Mouse (Mus musculus) midbrain, embryonic 15.5 days (tissue): ENCODE results near the gene Adcy2. TPM values are rescaled to one million over a fixed set of nuclear protein-coding genes. Genes with fewer than 3 reads are reported as not detected.

Experiments used
- ATAC-seq: fragments of 200-750 bp; cut with Nextera tagmentation; replicated peaks from 2 replicates; pipeline ENCODE4 v1.8.0; 2017; ENCODE audit warnings: moderate TSS enrichment
- H3K27ac ChIP-seq: fragments of 300-500 bp; sonication (generic); 2 replicates; pipeline ENCODE4 v1.5.1; 2015; ENCODE audit warnings: mild to moderate bottlenecking, inconsistent platforms
- H3K27me3 ChIP-seq: fragments of 300-500 bp; sonication (generic); replicated peaks from 2 replicates; pipeline ENCODE4 v1.6.1; 2015; ENCODE audit warnings: inconsistent platforms
- H3K36me3 ChIP-seq: fragments of 300-500 bp; sonication (generic); replicated peaks from 2 replicates; pipeline ENCODE4 v1.6.1; 2015; ENCODE audit warnings: inconsistent platforms
- H3K4me1 ChIP-seq: fragments of 300-500 bp; sonication (generic); 2 replicates; pipeline ENCODE4 v1.6.1; 2015; ENCODE audit warnings: inconsistent platforms
- H3K4me2 ChIP-seq: fragments of 300-500 bp; sonication (generic); 2 replicates; pipeline ENCODE4 v1.6.1; 2015; ENCODE audit warnings: inconsistent platforms, mild to moderate bottlenecking, moderate library complexity
- H3K4me3 ChIP-seq: fragments of 300-500 bp; sonication (generic); 2 replicates; pipeline ENCODE4 v1.5.1; 2015; ENCODE audit warnings: mild to moderate bottlenecking, inconsistent platforms
- H3K9ac ChIP-seq: fragments of 300-500 bp; sonication (generic); 2 replicates; pipeline ENCODE4 v1.6.1; 2015; ENCODE audit warnings: mild to moderate bottlenecking, inconsistent platforms
- H3K9me3 ChIP-seq: fragments of 300-500 bp; sonication (generic); 2 replicates; pipeline ENCODE4 v1.6.1; 2016; ENCODE audit warnings: inconsistent platforms
- WGBS: fragments of 180-500 bp; shearing (Covaris S2); methylation state at CpG from one replicate; pipeline ENCODE4 v1.1.7; 2015; ENCODE audit warnings: mixed read lengths; 5-methylcytosine and 5-hydroxymethylcytosine counted together
- polyA plus RNA-seq: library from polyadenylated mRNA; unstranded; fragments of >200 nt; fragmentation: Nextera tagmentation; extraction: Ambion mirVana; gene quantifications from 2 replicates; pipeline ENCODE4 v1.2.1, GENCODE M21; 2015

The Adcy2 gene
- polyA plus RNA-seq, 1 experiment from 2014 or later: 9.0 TPM

- H3K9ac ChIP-seq: no peak overlapping the region
- peak; percentile 98 for ATAC-seq
- H3K4me1 ChIP-seq: peaks cover 13% of the 10 kb centered on the region; the same call in 1 of the 2 replicates
- H3K4me3 ChIP-seq: no peak overlapping the region
- no peaks in the 10 kb centered on the region for H3K9me3 ChIP-seq
- H3K27me3 ChIP-seq: no peaks in the 10 kb centered on the region
- no peaks in the 10 kb centered on the region for H3K36me3 ChIP-seq
- H3K4me2 ChIP-seq: no peak overlapping the region
- H3K27ac ChIP-seq: peak overlapping the region; percentile 57; the same call in 1 of the 2 replicates
- WGBS: 66% methylated on average over 6 of the region's 6 CpGs
These were observed 292.0 kb downstream of the Adcy2 start for GRCm38 (mm10) chr13:68707296-68707747.

- no peaks in the 10 kb centered on the region for H3K36me3 ChIP-seq
- H3K27me3 ChIP-seq: no peaks in the 10 kb centered on the region
- H3K9me3 ChIP-seq: no peaks in the 10 kb centered on the region
- no peak overlapping the region for H3K4me3 ChIP-seq
- no peak overlapping the region for H3K9ac ChIP-seq
- H3K27ac ChIP-seq: no peak overlapping the region
- no peak overlapping the region for H3K4me2 ChIP-seq
- no peak for ATAC-seq
- no peaks in the 10 kb centered on the region for H3K4me1 ChIP-seq
- 91% methylated on average over 2 of the region's 2 CpGs for WGBS
These were observed 314.4 kb downstream of the Adcy2 start for GRCm38 (mm10) chr13:68684919-68685318.

- Histone ChIP-seq H3K27me3 (no peaks in the 10 kb centered on the region), H3K9ac (no peak overlapping the region), H3K36me3 (no peaks in the 10 kb centered on the region), H3K4me3 (no peak overlapping the region), H3K9me3 (no peaks in the 10 kb centered on the region), H3K27ac (no peak overlapping the region), H3K4me2 (no peak overlapping the region), H3K4me1 (no peaks in the 10 kb centered on the region)
- 74% methylated on average over 1 of the region's 1 CpGs for WGBS
- no peak for ATAC-seq
These were observed 318.9 kb downstream of the Adcy2 start for GRCm38 (mm10) chr13:68680429-68680828.

- H3K4me2 ChIP-seq: no peak overlapping the region
- H3K4me3 ChIP-seq: no peak overlapping the region
- 93% methylated on average over 1 of the region's 1 CpGs for WGBS
- H3K9me3 ChIP-seq: no peaks in the 10 kb centered on the region
- no peaks in the 10 kb centered on the region for H3K27me3 ChIP-seq
- no peak for ATAC-seq
- H3K36me3 ChIP-seq: no peaks in the 10 kb centered on the region
- H3K27ac ChIP-seq: no peak overlapping the region
- H3K4me1 ChIP-seq: no peaks in the 10 kb centered on the region
- no peak overlapping the region for H3K9ac ChIP-seq
These were observed 356.6 kb downstream of the Adcy2 start for GRCm38 (mm10) chr13:68642786-68643185.

GRCm38 (mm10) chr13:68627041-68627440, 372.3 kb downstream of the Adcy2 start:
- Histone ChIP-seq H3K4me2 (no peak overlapping the region), H3K9ac (no peak overlapping the region), H3K9me3 (no peaks in the 10 kb centered on the region), H3K4me3 (no peak overlapping the region), H3K27me3 (no peaks in the 10 kb centered on the region), H3K36me3 (no peaks in the 10 kb centered on the region), H3K4me1 (no peaks in the 10 kb centered on the region), H3K27ac (no peak overlapping the region)
- no peak for ATAC-seq
- 76% methylated on average over 3 of the region's 3 CpGs for WGBS

- H3K36me3 ChIP-seq: no peaks in the 10 kb centered on the region
- no peaks in the 10 kb centered on the region for H3K9me3 ChIP-seq
- H3K9ac ChIP-seq: no peak overlapping the region
- peak; percentile 94 for ATAC-seq
- no peak overlapping the region for H3K27ac ChIP-seq
- 63% methylated on average over 6 of the region's 6 CpGs for WGBS
- H3K27me3 ChIP-seq: no peaks in the 10 kb centered on the region
- no peak overlapping the region for H3K4me2 ChIP-seq
- H3K4me3 ChIP-seq: no peak overlapping the region
- no peaks in the 10 kb centered on the region for H3K4me1 ChIP-seq
These were observed 376.5 kb downstream of the Adcy2 start for GRCm38 (mm10) chr13:68622792-68623191.

GRCm38 (mm10) chr13:68607652-68608405, 391.5 kb downstream of the Adcy2 start:
- Histone ChIP-seq H3K4me1 (peaks cover 21% of the 10 kb centered on the region), H3K9me3 (no peaks in the 10 kb centered on the region), H3K4me3 (0 out of 2 replicates have a peak overlapping the region, but pooled peaks have one; percentile 2), H3K36me3 (no peaks in the 10 kb centered on the region), H3K9ac (no peak overlapping the region; the same call in 1 of the 2 replicates), H3K4me2 (peak overlapping the region; percentile 27), H3K27ac (peak overlapping the region; percentile 57; the same call in 1 of the 2 replicates), H3K27me3 (no peaks in the 10 kb centered on the region)
- WGBS: 50% methylated on average over 21 of the region's 21 CpGs
- peak; percentile 65 for ATAC-seq

GRCm38 (mm10) chr13:68605689-68606126, 393.6 kb downstream of the Adcy2 start:
- Histone ChIP-seq H3K9me3 (no peaks in the 10 kb centered on the region), H3K4me1 (peaks cover 29% of the 10 kb centered on the region), H3K36me3 (no peaks in the 10 kb centered on the region), H3K27ac (no peak overlapping the region), H3K9ac (peak overlapping the region; percentile 15; the same call in 1 of the 2 replicates), H3K4me2 (peak overlapping the region; percentile 50), H3K27me3 (no peaks in the 10 kb centered on the region), H3K4me3 (peak overlapping the region; percentile 35)
- WGBS: 3% methylated on average over 10 of the region's 11 CpGs
- peak; percentile 83 for ATAC-seq

GRCm38 (mm10) chr13:68603085-68603484, 396.3 kb downstream of the Adcy2 start:
- no peaks in the 10 kb centered on the region for H3K36me3 ChIP-seq
- WGBS: 77% methylated on average over 6 of the region's 6 CpGs
- no peak for ATAC-seq

GRCm38 (mm10) chr13:68601184-68601583, 398.2 kb downstream of the Adcy2 start:
- H3K4me1 ChIP-seq: peaks cover 22% of the 10 kb centered on the region; the same call in 1 of the 2 replicates
- H3K4me2 ChIP-seq: 0 out of 2 replicates have a peak overlapping the region, but pooled peaks have one; percentile 3
- H3K9ac ChIP-seq: no peak overlapping the region
- H3K9me3 ChIP-seq: no peaks in the 10 kb centered on the region
- H3K27ac ChIP-seq: 0 out of 2 replicates have a peak overlapping the region, but pooled peaks have one; percentile 57
- no peaks in the 10 kb centered on the region for H3K27me3 ChIP-seq
- no peak overlapping the region for H3K4me3 ChIP-seq
- peak; percentile 37 for ATAC-seq
- no peaks in the 10 kb centered on the region for H3K36me3 ChIP-seq
- WGBS: 14% methylated on average over 6 of the region's 6 CpGs

More at GRCm38 (mm10) chr13:68603085-68603484, 396.3 kb downstream of the Adcy2 start:
- Histone ChIP-seq H3K4me3 (no peak overlapping the region), H3K27me3 (no peaks in the 10 kb centered on the region), H3K4me1 (peaks cover 28% of the 10 kb centered on the region), H3K27ac (no peak overlapping the region), H3K9me3 (no peaks in the 10 kb centered on the region), H3K9ac (no peak overlapping the region), H3K4me2 (no peak overlapping the region)

- Histone ChIP-seq H3K4me1 (peaks cover 16% of the 10 kb centered on the region; the same call in 1 of the 2 replicates), H3K9me3 (no peaks in the 10 kb centered on the region)
These were observed 400.4 kb downstream of the Adcy2 start for GRCm38 (mm10) chr13:68598953-68599352.

GRCm38 (mm10) chr13:68597667-68598066, 401.7 kb downstream of the Adcy2 start:
- Histone ChIP-seq H3K4me1 (peaks cover 16% of the 10 kb centered on the region; the same call in 1 of the 2 replicates), H3K4me2 (peak overlapping the region; percentile 48), H3K27me3 (no peaks in the 10 kb centered on the region), H3K9ac (peak overlapping the region; percentile 13; the same call in 1 of the 2 replicates), H3K9me3 (no peaks in the 10 kb centered on the region), H3K27ac (no peak overlapping the region), H3K4me3 (peak overlapping the region; percentile 26), H3K36me3 (peaks cover 7% of the 10 kb centered on the region; the same call in 1 of the 2 replicates)
- 14% methylated on average over 13 of the region's 13 CpGs for WGBS
- ATAC-seq: peak; percentile 35

More at GRCm38 (mm10) chr13:68598953-68599352, 400.4 kb downstream of the Adcy2 start:
- no peaks in the 10 kb centered on the region for H3K36me3 ChIP-seq
- no peak overlapping the region for H3K9ac ChIP-seq
- no peak overlapping the region for H3K4me2 ChIP-seq
- no peak for ATAC-seq
- no peak overlapping the region for H3K27ac ChIP-seq
- no peaks in the 10 kb centered on the region for H3K27me3 ChIP-seq
- H3K4me3 ChIP-seq: no peak overlapping the region
